Mouse (Mus musculus) cerebellum, adult 8-10 months (tissue): ENCODE measurements around the gene Trpc7.

Experiments used
- DNase-seq: peaks from one replicate; pipeline ENCODE4 v3.0.0; 2022

Gene Trpc7

DNA sequence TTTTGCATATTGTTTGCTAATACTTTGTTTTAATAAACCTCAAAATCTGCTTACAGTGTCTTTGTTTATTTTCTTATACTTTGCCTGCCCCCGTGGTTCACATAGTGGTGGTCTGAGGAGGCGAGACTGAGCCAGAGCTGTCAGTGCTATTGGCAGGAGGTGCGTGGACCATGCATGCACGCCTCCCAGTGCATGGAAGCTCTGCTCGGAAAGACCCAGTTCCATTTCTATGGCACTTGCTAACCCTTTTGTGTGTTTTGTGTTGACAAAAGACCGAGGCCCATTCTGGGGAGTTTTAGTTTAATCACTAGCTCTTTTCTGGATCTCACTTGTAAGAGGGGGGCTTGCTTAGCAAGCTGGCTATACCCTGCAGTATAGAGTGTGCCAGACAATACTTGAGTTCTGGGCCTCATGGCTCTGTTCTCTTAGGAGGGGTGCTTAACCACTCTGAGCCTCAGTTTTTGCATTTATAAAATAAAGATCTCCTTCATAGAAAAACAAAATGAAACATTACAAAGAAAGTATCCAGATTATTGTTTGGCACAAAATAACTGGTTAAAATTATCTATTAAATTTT is 153.4 kb downstream of the Trpc7 start:
- no peak for DNase-seq

DNA sequence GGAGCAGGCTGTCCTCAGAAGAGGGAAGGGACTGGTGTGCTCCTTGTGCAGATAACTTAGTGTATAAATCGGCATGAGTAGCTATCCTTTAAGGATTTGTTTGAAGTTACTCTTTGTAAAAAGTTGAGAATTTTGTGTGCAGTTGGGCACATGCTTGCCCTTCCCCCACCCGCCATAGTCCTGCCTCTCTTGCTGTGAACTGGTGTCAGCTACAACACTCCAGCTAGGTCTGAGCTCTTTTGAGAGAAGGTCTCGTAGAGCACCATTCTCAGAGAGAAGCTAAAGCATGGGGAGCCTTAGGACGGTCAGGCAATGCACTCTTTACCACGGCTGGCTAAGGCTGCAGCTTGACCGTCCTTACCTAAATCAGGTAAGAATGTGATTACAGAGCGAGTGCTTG is 154.1 kb downstream of the Trpc7 start:
- DNase-seq: no peak

DNA sequence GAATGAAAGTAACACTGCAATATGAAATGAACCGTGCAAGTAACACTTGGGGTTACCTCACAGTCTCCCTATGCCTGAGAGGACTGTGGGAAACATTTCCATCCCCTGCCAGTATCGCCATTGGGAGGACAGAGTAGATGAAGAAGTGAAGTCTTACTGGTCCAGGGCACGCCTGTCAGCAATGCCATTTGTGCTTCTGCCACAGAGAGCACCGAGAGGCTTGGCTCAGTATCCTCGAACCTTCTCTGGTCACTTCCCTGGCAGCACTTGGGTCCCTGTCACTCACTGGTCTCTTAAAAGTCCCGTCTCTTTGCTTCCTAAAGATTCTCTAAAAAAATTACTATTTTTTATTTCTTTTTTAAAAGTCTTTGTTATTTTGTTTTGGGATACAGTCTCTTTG is 155.3 kb downstream of the Trpc7 start:
- DNase-seq: no peak

DNA sequence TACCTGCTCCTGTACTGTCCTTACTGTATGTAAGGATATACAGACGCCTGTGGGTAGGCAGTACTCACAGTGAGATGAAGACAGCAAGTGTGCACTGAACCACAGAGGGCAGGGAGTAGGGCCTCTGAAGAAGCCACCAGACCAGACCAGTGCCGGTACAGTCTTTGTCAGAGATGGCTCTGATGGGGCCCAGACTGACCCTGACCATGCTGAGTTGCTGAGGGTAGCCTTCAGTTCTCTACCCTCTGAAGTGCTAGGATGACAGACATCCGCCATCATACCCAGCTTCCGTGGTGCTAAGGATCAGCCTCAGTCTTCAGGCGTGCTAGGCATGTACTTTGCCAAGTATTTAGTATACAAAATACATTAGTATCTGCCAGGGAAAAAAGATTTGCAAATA is 156.2 kb downstream of the Trpc7 start:
- DNase-seq: no peak

DNA sequence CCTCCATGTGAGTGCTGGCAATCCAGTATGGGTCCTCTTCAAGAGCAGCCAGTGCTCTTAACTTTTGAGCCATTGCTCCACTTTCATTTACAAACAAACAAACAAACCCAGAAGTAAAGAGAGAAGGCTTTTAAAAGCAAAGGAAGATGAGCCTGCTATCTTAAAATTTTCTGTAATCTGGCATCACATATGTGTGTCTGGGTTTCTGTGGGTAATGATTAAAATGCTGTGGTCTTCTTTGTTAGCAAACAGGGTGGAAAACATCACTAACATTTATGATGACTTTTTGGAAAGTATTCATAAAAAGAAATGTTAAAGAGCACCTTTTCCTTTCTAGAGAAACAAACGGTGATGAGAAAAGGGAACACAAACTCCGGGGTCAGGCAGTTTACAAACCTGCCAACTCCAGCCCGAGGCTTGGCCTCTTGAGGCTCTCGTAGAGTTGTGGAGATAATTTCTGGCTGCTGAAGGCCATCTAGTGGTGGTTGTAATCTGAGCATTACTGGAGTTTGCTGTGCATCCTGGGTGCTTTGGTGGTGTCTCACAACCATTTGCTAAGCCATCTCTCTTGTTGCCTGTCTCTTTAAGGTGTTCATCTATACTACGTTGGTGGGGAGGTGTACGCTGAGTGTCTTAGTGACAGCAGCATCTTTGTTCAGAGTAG is 160.4 kb downstream of the Trpc7 start:
- peak; percentile 31 for DNase-seq

DNA sequence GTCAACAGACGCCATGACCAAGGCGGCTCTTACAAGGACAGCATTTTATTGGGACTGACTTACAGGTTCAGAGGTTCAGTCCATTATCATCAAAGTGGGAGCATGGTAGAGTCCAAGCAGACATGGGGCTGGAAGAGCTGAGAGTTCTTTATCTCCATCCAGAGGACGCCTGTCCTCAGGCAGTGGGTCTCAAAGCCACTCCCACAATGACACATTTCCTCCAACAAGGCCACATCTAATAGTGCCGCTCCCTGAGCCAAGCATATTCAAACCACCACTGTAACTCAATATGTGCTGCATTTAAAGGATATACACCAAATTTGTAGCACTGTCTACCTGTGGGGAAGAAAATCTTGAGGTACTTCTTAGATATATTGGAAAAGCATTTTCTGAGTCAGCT is 161.2 kb downstream of the Trpc7 start:
- DNase-seq: no peak

DNA sequence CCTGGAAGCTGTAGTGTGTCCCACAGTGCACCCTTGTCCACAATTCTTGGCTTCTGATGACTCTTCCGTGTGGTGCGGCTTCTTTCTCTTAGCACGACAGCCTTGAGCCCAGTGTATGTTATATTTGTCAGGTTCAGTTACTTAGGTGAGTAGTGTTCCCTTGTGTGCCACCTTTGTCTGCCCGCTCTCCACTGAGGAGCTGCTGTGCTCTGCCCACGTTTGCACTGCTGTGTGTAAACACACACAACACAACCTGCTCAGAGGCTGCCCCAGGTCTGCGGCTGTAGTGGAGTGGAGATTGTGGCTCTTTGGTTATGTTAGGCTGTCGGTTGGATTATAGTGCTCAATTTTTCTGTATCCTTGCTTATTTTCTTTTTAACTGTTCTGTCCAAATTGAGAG is 166.7 kb downstream of the Trpc7 start:
- DNase-seq: no peak

DNA sequence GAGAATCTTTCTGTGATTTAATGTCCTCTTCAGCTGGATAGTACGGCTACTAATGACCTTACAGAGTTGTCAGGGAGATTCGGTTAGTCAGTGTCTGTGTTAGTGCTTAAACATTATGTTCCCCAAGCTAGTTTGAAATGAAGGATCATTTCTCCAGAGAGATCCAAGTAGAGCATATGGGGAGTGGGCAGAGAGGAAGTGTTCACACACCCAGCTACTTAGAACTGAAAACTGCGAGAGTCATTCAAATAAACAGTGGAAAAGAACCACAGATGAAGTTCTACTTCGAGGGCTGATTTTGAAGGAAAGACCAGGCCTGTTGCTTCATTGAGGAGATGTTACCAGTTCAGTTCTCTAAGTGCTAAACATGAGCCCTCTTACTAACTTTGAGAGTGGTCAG is 169.2 kb downstream of the Trpc7 start:
- DNase-seq: no peak
